Mouse (Mus musculus) kidney, adult 2 months (tissue): ENCODE results near the gene Tnfrsf22. TPM values are rescaled to one million over a fixed set of nuclear protein-coding genes. Genes with fewer than 3 reads are reported as not detected.

Experiments used
- DNase-seq: peaks from one replicate; pipeline ENCODE4 v3.0.0; 2021
- H3K27ac ChIP-seq: fragments of 200-500 bp; 2 replicates; pipeline ENCODE4 v1.5.1; 2012; ENCODE audit warnings: low read depth, low read length, control low read depth, inconsistent platforms; ENCODE audit not compliant: insufficient read depth
- H3K27me3 ChIP-seq: fragments of 200-500 bp; replicated peaks from 2 replicates; pipeline ENCODE4 v1.6.1; 2012; ENCODE audit warnings: mild to moderate bottlenecking, moderate library complexity, low read length, inconsistent platforms; ENCODE audit not compliant: control insufficient read depth, insufficient read depth
- H3K36me3 ChIP-seq: fragments of 200-500 bp; 2 replicates; pipeline ENCODE4 v1.6.1; 2012; ENCODE audit warnings: mild to moderate bottlenecking, moderate library complexity, low read length, inconsistent platforms; ENCODE audit not compliant: control insufficient read depth, insufficient read depth
- H3K4me1 ChIP-seq: fragments of 200-500 bp; 2 replicates; pipeline ENCODE4 v1.6.1; 2011; ENCODE audit warnings: low read length; ENCODE audit not compliant: control insufficient read depth, insufficient read depth
- H3K4me3 ChIP-seq: fragments of 200-500 bp; 2 replicates; pipeline ENCODE4 v1.5.1; 2011; ENCODE audit warnings: mild to moderate bottlenecking, low read depth, low read length, control low read depth; ENCODE audit not compliant: insufficient read depth
- CTCF ChIP-seq: fragments of 200-500 bp; conservative IDR thresholded peaks from 2 replicates; pipeline ENCODE4 v1.5.1; 2011; ENCODE audit warnings: low read depth, mild to moderate bottlenecking, control low read depth, low read length, moderate library complexity, mixed read lengths; ENCODE audit not compliant: insufficient read depth, insufficient read length
- POLR2A ChIP-seq: fragments of 200-500 bp; IDR thresholded peaks from one replicate; pipeline ENCODE4 v1.6.1; 2011; ENCODE audit warnings: low read depth, low read length, control low read depth
- WGBS: fragments of 180-500 bp; shearing (Covaris S2); methylation state at CpG from one replicate; pipeline ENCODE4 v1.1.7; 2018; 5-methylcytosine and 5-hydroxymethylcytosine counted together
- polyA plus RNA-seq: library from polyadenylated mRNA; depleted of rRNA; stranded (reverse); fragments of >200 nt; gene quantifications from 2 replicates; pipeline ENCODE4 v1.2.3, GENCODE M21; 2012

The Tnfrsf22 gene
- polyA plus RNA-seq, 1 experiment: 5.6 TPM

GRCm38 (mm10) chr7:143614404-143615135 lies 34.9 kb downstream of the Tnfrsf22 start:
- Histone ChIP-seq H3K4me1 (no peaks in the 10 kb centered on the region), H3K4me3 (no peak overlapping the region), H3K27ac (peak overlapping the region; percentile 92), H3K36me3 (no peaks in the 10 kb centered on the region), H3K27me3 (no peaks in the 10 kb centered on the region)
- DNase-seq: peak; percentile 80
- WGBS: 40% methylated on average over 9 of the region's 9 CpGs
- TF ChIP-seq CTCF: no peak
- TF ChIP-seq POLR2A: no peak

- H3K27ac ChIP-seq: no peak overlapping the region
- DNase-seq: no peak
- H3K4me1 ChIP-seq: no peaks in the 10 kb centered on the region
- TF ChIP-seq CTCF (peak; percentile 43), POLR2A (no peak)
- 61% methylated on average over 3 of the region's 3 CpGs for WGBS
- no peak overlapping the region for H3K4me3 ChIP-seq
- H3K36me3 ChIP-seq: no peaks in the 10 kb centered on the region
- H3K27me3 ChIP-seq: no peaks in the 10 kb centered on the region
Observed at GRCm38 (mm10) chr7:143612215-143612614, 37.2 kb downstream of the Tnfrsf22 start.

- no peaks in the 10 kb centered on the region for H3K27me3 ChIP-seq
- H3K27ac ChIP-seq: no peak overlapping the region
- TF ChIP-seq POLR2A: no peak
- no peak for TF ChIP-seq CTCF
- no peak overlapping the region for H3K4me3 ChIP-seq
- H3K36me3 ChIP-seq: no peaks in the 10 kb centered on the region
- 0 out of 2 replicates have a peak, but pooled peaks cover 3% of the 10 kb centered on the region for H3K4me1 ChIP-seq
- 71% methylated on average over 3 of the region's 3 CpGs for WGBS
- no peak for DNase-seq
Observed at GRCm38 (mm10) chr7:143605321-143605720, 44.1 kb downstream of the Tnfrsf22 start.

GRCm38 (mm10) chr7:143604889-143605288 lies 44.6 kb downstream of the Tnfrsf22 start:
- WGBS: 61% methylated on average over 2 of the region's 2 CpGs
- 0 out of 2 replicates have a peak, but pooled peaks cover 3% of the 10 kb centered on the region for H3K4me1 ChIP-seq
- no peaks in the 10 kb centered on the region for H3K36me3 ChIP-seq
- H3K4me3 ChIP-seq: no peak overlapping the region
- TF ChIP-seq CTCF (no peak), POLR2A (no peak)
- no peaks in the 10 kb centered on the region for H3K27me3 ChIP-seq
- H3K27ac ChIP-seq: no peak overlapping the region
- DNase-seq: no peak

GRCm38 (mm10) chr7:143601705-143602104 lies 47.8 kb downstream of the Tnfrsf22 start:
- DNase-seq: no peak
- Histone ChIP-seq H3K27me3 (no peaks in the 10 kb centered on the region), H3K4me3 (no peak overlapping the region), H3K36me3 (no peaks in the 10 kb centered on the region), H3K4me1 (peaks cover 12% of the 10 kb centered on the region; the same call in 1 of the 2 replicates), H3K27ac (no peak overlapping the region)
- TF ChIP-seq CTCF: peak; percentile 30
- no peak for TF ChIP-seq POLR2A
- 82% methylated on average over 2 of the region's 2 CpGs for WGBS

- Histone ChIP-seq H3K27me3 (no peaks in the 10 kb centered on the region), H3K4me1 (peaks cover 12% of the 10 kb centered on the region; the same call in 1 of the 2 replicates), H3K36me3 (no peaks in the 10 kb centered on the region), H3K4me3 (peak overlapping the region; percentile 40), H3K27ac (no peak overlapping the region)
- no peak for DNase-seq
- no peak for TF ChIP-seq CTCF
- TF ChIP-seq POLR2A: no peak
- WGBS: 3% methylated on average over 15 of the region's 15 CpGs
Observed at GRCm38 (mm10) chr7:143600231-143600740, 49.2 kb downstream of the Tnfrsf22 start.

GRCm38 (mm10) chr7:143599428-143600230 lies 49.8 kb downstream of the Tnfrsf22 start, which contains the start of gene Cars:
TSS of gene Cars (minus strand) at chr7:143600090.
- peaks cover 12% of the 10 kb centered on the region; the same call in 1 of the 2 replicates for H3K4me1 ChIP-seq
- WGBS: 1% methylated on average over 35 of the region's 35 CpGs
- H3K36me3 ChIP-seq: no peaks in the 10 kb centered on the region
- no peak for TF ChIP-seq CTCF
- no peak for TF ChIP-seq POLR2A
- peak; percentile 97 for DNase-seq
- H3K27me3 ChIP-seq: no peaks in the 10 kb centered on the region
- H3K27ac ChIP-seq: peak within 1 kb of the TSS; percentile 41; the same call in 1 of the 2 replicates
- peak within 1 kb of the TSS; percentile 93 for H3K4me3 ChIP-seq
